Mouse (Mus musculus) stomach, embryonic 15.5 days (tissue): ENCODE measurements around the gene Gdpd5. TPM values are rescaled to one million over a fixed set of nuclear protein-coding genes. Genes with fewer than 3 reads are reported as not detected.
"Not testable (repeated sequence)": the region's sequence is repeated elsewhere in the genome, so short reads cannot be mapped to it uniquely, and the experiment has no call there.

Source experiments
- ATAC-seq: fragments of 200-750 bp; cut with Nextera tagmentation; 2 replicates; pipeline ENCODE4 v1.8.0; 2017; ENCODE audit warnings: low read depth, moderate number of reproducible peaks, moderate TSS enrichment; ENCODE audit not compliant: insufficient read depth, low FRiP score
- H3K27ac ChIP-seq: fragments of 300-500 bp; sonication (generic); 2 replicates; pipeline ENCODE4 v1.5.1; 2015; ENCODE audit warnings: mild to moderate bottlenecking, inconsistent platforms
- H3K27me3 ChIP-seq: fragments of 300-500 bp; sonication (generic); replicated peaks from 2 replicates; pipeline ENCODE4 v1.6.1; 2015; ENCODE audit warnings: inconsistent platforms
- H3K36me3 ChIP-seq: fragments of 300-500 bp; sonication (generic); 2 replicates; pipeline ENCODE4 v1.6.1; 2015; ENCODE audit warnings: inconsistent platforms
- H3K4me1 ChIP-seq: fragments of 300-500 bp; sonication (generic); 2 replicates; pipeline ENCODE4 v1.6.1; 2015; ENCODE audit warnings: inconsistent platforms
- H3K4me2 ChIP-seq: fragments of 300-500 bp; sonication (generic); 2 replicates; pipeline ENCODE4 v1.6.1; 2015; ENCODE audit warnings: mild to moderate bottlenecking, inconsistent platforms
- H3K4me3 ChIP-seq: fragments of 300-500 bp; sonication (generic); replicated peaks from 2 replicates; pipeline ENCODE4 v1.5.1; 2015; ENCODE audit warnings: inconsistent platforms
- H3K9ac ChIP-seq: fragments of 300-500 bp; sonication (generic); 2 replicates; pipeline ENCODE4 v1.6.1; 2015; ENCODE audit warnings: inconsistent platforms
- H3K9me3 ChIP-seq: fragments of 300-500 bp; sonication (generic); 2 replicates; pipeline ENCODE4 v1.6.1; 2016; ENCODE audit warnings: inconsistent platforms
- WGBS: fragments of 180-500 bp; shearing (Covaris S2); methylation state at CpG from one replicate; pipeline ENCODE4 v1.1.7; 2015; 5-methylcytosine and 5-hydroxymethylcytosine counted together
- polyA plus RNA-seq: library from polyadenylated mRNA; unstranded; fragments of >200 nt; fragmentation: Nextera tagmentation; extraction: Ambion mirVana; gene quantifications from 2 replicates; pipeline ENCODE4 v1.2.1, GENCODE M21; 2015

Gene Gdpd5
- polyA plus RNA-seq, 1 experiment from 2014 or later: 18.4 TPM

- peak overlapping the region; percentile 51 for H3K4me2 ChIP-seq
- H3K27me3 ChIP-seq: no peaks in the 10 kb centered on the region
- H3K9ac ChIP-seq: no peak overlapping the region
- peak overlapping the region; percentile 19 for H3K4me3 ChIP-seq
- H3K27ac ChIP-seq: peak overlapping the region; percentile 99
- peak; percentile 10; the same call in 1 of the 2 replicates for ATAC-seq
- WGBS: 9% methylated on average over 7 of the region's 7 CpGs
- no peaks in the 10 kb centered on the region for H3K36me3 ChIP-seq
- no peaks in the 10 kb centered on the region for H3K9me3 ChIP-seq
- H3K4me1 ChIP-seq: peaks cover 57% of the 10 kb centered on the region
These were observed 25.5 kb upstream of the Gdpd5 start for GRCm38 (mm10) chr7:99355731-99356131.

DNA sequence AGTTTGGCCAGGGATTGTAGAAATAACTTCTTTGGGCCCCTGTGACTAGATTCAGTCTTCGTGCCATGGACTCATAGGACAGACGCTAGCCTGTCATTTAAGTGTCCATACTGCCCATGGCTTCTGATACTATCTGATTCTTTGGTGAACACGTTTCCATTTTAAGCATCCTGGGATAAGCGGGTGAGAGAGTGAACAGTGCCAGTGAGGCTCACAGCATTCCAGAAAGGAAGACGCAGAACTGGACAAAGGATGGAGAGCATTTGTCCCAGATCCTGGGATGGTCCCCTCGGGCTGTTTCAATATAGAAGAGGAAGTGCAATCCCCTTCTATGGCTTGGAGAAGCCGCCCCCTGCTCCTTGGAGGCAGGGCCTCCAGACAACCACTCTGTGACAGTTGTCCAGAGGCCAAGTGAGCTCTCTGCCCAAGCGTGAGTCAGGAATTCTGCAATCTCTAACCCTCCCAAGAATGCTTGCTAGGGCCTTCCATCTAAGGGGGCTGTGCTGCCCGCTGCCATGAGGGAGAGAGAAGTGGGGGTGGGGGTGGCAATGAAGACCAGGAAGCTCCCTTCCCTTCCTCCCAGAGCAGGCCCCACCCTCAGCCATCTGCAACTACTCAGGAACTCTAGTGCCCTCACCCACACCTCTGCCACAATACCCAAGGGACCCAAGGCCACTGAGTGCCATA lies 24.8 kb upstream of the Gdpd5 start:
- no peaks in the 10 kb centered on the region for H3K36me3 ChIP-seq
- 23% methylated on average over 9 of the region's 9 CpGs for WGBS
- H3K27me3 ChIP-seq: no peaks in the 10 kb centered on the region
- H3K27ac ChIP-seq: peak overlapping the region; percentile 99
- no peak for ATAC-seq
- peaks cover 59% of the 10 kb centered on the region for H3K4me1 ChIP-seq
- no peaks in the 10 kb centered on the region for H3K9me3 ChIP-seq
- H3K4me3 ChIP-seq: peak overlapping the region; percentile 12; the same call in 1 of the 2 replicates
- no peak overlapping the region for H3K9ac ChIP-seq
- H3K4me2 ChIP-seq: peak overlapping the region; percentile 51

- Histone ChIP-seq H3K27me3 (no peaks in the 10 kb centered on the region), H3K9me3 (no peaks in the 10 kb centered on the region), H3K36me3 (no peaks in the 10 kb centered on the region), H3K4me3 (no peak overlapping the region), H3K27ac (peak overlapping the region; percentile 99), H3K4me1 (peaks cover 59% of the 10 kb centered on the region), H3K9ac (no peak overlapping the region), H3K4me2 (peak overlapping the region; percentile 51; the same call in 1 of the 2 replicates)
- ATAC-seq: no peak
- WGBS: 49% methylated on average over 7 of the region's 7 CpGs
These were observed 24.0 kb upstream of the Gdpd5 start for GRCm38 (mm10) chr7:99357201-99357600.

GRCm38 (mm10) chr7:99358371-99358770 lies 22.8 kb upstream of the Gdpd5 start:
- 81% methylated on average over 8 of the region's 8 CpGs for whole genome bisulfite sequencing
- H3K4me1 ChIP-seq: peaks cover 56% of the 10 kb centered on the region

DNA sequence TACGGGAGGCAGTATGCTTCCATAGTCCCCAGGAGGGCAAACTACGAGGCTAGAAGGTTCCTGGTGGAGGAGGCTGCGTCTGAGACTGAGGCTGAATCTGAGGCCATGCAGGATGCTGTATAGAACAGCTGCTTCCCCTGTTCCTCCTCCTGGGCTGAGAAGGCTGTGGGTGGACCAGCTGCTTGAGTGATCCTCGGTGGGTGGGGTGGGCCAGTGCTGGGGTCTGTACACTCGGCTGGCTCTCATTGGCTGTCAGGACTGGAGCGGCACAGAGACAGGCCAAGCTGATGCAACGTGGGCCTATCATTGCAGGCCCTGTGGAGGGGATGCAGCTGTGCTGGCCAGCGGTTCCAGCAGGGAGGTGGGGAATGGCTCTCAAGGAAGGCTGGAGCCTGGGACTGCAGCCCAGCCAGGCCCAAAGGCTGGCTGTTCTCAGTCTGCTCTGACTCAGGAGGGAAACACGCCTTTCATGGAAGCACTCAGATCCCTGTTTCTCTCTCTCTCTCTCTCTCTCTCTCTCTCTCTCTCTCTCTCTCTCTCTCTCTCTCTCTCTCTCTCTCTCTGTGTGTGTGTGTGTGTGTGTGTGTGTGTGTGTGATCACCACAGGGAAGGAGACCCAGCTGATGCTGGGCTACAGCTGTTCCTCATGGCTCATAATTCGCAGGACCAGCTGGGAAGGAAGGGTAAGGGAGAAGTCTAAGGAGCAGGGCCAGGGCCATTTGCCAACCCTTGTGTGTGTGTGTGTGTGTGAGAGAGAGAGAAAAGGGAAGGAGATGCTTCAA lies 21.0 kb upstream of the Gdpd5 start:
- 19% methylated on average over 10 of the region's 10 CpGs for WGBS
- Histone ChIP-seq H3K4me2 (peak overlapping the region; percentile 27; the same call in 1 of the 2 replicates), H3K9ac (no peak overlapping the region), H3K4me1 (peaks cover 47% of the 10 kb centered on the region), H3K27ac (peak overlapping the region; percentile 98), H3K36me3 (no peaks in the 10 kb centered on the region), H3K27me3 (no peaks in the 10 kb centered on the region), H3K4me3 (no peak overlapping the region), H3K9me3 (no peaks in the 10 kb centered on the region)
- peak; percentile 95 for ATAC-seq

More at GRCm38 (mm10) chr7:99358371-99358770, 22.8 kb upstream of the Gdpd5 start:
- H3K27me3 ChIP-seq: no peaks in the 10 kb centered on the region
- no peaks in the 10 kb centered on the region for H3K9me3 ChIP-seq
- H3K36me3 ChIP-seq: no peaks in the 10 kb centered on the region
- H3K4me2 ChIP-seq: no peak overlapping the region
- no peak overlapping the region for H3K4me3 ChIP-seq
- no peak for ATAC-seq
- no peak overlapping the region for H3K27ac ChIP-seq
- H3K9ac ChIP-seq: no peak overlapping the region

- no peak overlapping the region for H3K9ac ChIP-seq
- 35% methylated on average over 8 of the region's 8 CpGs for WGBS
- no peak overlapping the region for H3K4me3 ChIP-seq
These were observed 20.3 kb upstream of the Gdpd5 start for GRCm38 (mm10) chr7:99360803-99361414.

GRCm38 (mm10) chr7:99362137-99362536 lies 19.1 kb upstream of the Gdpd5 start:
- 93% methylated on average over 2 of the region's 2 CpGs for WGBS
- Histone ChIP-seq H3K9me3 (no peaks in the 10 kb centered on the region), H3K9ac (no peak overlapping the region), H3K36me3 (no peaks in the 10 kb centered on the region), H3K4me1 (peaks cover 30% of the 10 kb centered on the region), H3K27ac (no peak overlapping the region), H3K4me2 (no peak overlapping the region), H3K4me3 (no peak overlapping the region), H3K27me3 (no peaks in the 10 kb centered on the region)
- no peak for ATAC-seq

More at GRCm38 (mm10) chr7:99360803-99361414, 20.3 kb upstream of the Gdpd5 start:
- Histone ChIP-seq H3K27ac (peak overlapping the region; percentile 98), H3K4me1 (peaks cover 42% of the 10 kb centered on the region), H3K9me3 (no peaks in the 10 kb centered on the region), H3K27me3 (no peaks in the 10 kb centered on the region), H3K4me2 (peak overlapping the region; percentile 27; the same call in 1 of the 2 replicates), H3K36me3 (no peaks in the 10 kb centered on the region)
- no peak for ATAC-seq

- Histone ChIP-seq H3K4me3 (no peak overlapping the region), H3K36me3 (no peaks in the 10 kb centered on the region), H3K4me2 (no peak overlapping the region), H3K27ac (no peak overlapping the region), H3K9me3 (no peaks in the 10 kb centered on the region), H3K27me3 (no peaks in the 10 kb centered on the region), H3K4me1 (peaks cover 13% of the 10 kb centered on the region; the same call in 1 of the 2 replicates), H3K9ac (no peak overlapping the region)
- WGBS: 3% methylated on average over 5 of the region's 5 CpGs
- no peak for ATAC-seq
These were observed 16.1 kb upstream of the Gdpd5 start for GRCm38 (mm10) chr7:99365069-99365468.

- Histone ChIP-seq H3K27me3 (no peaks in the 10 kb centered on the region), H3K9ac (no peak overlapping the region), H3K27ac (no peak overlapping the region), H3K4me1 (0 out of 2 replicates have a peak, but pooled peaks cover 5% of the 10 kb centered on the region), H3K36me3 (no peaks in the 10 kb centered on the region), H3K4me3 (no peak overlapping the region), H3K4me2 (no peak overlapping the region), H3K9me3 (no peaks in the 10 kb centered on the region)
- WGBS: 55% methylated on average over 6 of the region's 6 CpGs
- no peak for ATAC-seq
These were observed 14.5 kb upstream of the Gdpd5 start for GRCm38 (mm10) chr7:99366716-99367115.

DNA sequence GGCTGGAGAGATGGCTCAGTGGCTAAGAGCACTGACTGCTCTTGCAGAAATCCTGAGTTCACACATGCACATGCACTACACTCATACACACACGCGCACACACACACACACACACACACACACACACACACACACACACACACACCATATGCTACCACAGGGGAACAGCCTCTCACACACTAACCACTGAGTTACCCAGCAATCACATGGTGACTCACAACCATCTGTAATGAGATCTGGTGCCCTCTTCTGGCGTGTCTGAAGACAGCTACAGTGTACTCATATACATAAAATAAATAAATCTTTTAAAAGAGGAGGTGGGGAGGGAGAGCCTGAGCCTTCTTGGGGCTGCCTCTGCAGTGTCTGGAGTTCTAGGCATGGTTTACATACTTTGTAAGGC lies 6.9 kb upstream of the Gdpd5 start:
- 62% methylated on average over 3 of the region's 3 CpGs for WGBS
- H3K27me3 ChIP-seq, H3K27ac ChIP-seq, ATAC-seq, H3K4me1 ChIP-seq, H3K36me3 ChIP-seq, H3K9me3 ChIP-seq, H3K4me2 ChIP-seq, H3K4me3 ChIP-seq, H3K9ac ChIP-seq: not testable (repeated sequence)

GRCm38 (mm10) chr7:99375455-99375854 lies 5.8 kb upstream of the Gdpd5 start:
- Histone ChIP-seq H3K9ac (no peak overlapping the region), H3K27me3 (no peaks in the 10 kb centered on the region), H3K4me1 (peaks cover 7% of the 10 kb centered on the region), H3K27ac (no peak overlapping the region), H3K4me3 (no peak overlapping the region), H3K4me2 (no peak overlapping the region), H3K9me3 (no peaks in the 10 kb centered on the region), H3K36me3 (no peaks in the 10 kb centered on the region)
- WGBS: 4% methylated on average over 4 of the region's 4 CpGs
- ATAC-seq: no peak

- no peaks in the 10 kb centered on the region for H3K27me3 ChIP-seq
- H3K36me3 ChIP-seq: no peaks in the 10 kb centered on the region
- H3K9ac ChIP-seq: 0 out of 2 replicates have a peak overlapping the region, but pooled peaks have one; percentile 2
- no peak overlapping the region for H3K27ac ChIP-seq
- H3K4me3 ChIP-seq: no peak overlapping the region
- H3K4me1 ChIP-seq: peaks cover 28% of the 10 kb centered on the region
- no peaks in the 10 kb centered on the region for H3K9me3 ChIP-seq
- no peak overlapping the region for H3K4me2 ChIP-seq
- WGBS: 57% methylated on average over 8 of the region's 8 CpGs
- ATAC-seq: no peak
These were observed 2.3 kb upstream of the Gdpd5 start for GRCm38 (mm10) chr7:99378870-99379269.
